Mouse (Mus musculus): ENCODE data around the gene Arl13b.

Gene Arl13b

GRCm38 (mm10) chr16:62813790-62814189 is 33.0 kb downstream of the Arl13b start:
- no peak for DNase-seq

DNA sequence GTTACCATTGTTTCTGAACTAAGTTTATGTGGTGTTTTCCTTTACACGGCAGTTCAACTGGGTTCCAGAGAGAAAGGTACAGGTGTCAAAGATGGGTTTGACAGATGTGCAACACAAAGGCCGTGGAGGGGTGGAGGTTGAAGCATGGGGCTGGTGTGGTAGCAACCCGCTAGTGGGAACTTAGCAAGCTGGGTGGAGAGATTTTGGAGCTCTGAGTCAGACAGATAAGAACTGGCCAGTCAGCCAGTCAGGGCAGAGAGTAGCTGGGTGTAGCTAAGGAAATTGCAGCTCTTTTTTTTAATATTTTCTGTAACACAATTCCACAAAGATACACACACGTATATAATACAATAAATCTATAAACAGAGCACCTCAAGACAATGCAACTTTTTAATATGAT is 36.0 kb downstream of the Arl13b start:
- DNase-seq: no peak

GRCm38 (mm10) chr16:62807249-62807979 is 39.4 kb downstream of the Arl13b start:
- peak; percentile 50 for DNase-seq

DNA sequence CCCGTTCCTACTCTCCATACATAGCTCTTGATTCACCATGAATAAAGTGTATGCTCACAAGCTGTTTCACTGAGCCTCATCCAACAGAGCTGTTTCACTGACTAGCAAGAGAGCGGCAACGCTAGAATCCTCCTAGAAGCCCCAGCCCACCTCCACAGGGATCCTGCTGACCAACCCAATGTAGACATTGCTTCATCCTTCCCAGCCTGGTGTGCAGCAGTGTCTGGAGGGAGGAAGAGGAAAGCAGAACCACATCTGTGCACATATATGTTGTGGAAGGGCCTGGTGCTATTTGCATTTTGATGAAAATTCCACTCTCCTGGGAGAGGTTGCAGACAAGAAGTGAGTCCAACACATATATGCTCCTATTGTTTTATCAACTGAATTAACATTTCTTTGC is 42.2 kb downstream of the Arl13b start:
- DNase-seq: no peak

- no peak for DNase-seq
Measured at GRCm38 (mm10) chr16:62799839-62800238, 47.0 kb downstream of the Arl13b start.

GRCm38 (mm10) chr16:62799426-62799825 is 47.4 kb downstream of the Arl13b start:
- no peak for DNase-seq

- DNase-seq: no peak
Measured at GRCm38 (mm10) chr16:62798808-62799207, 48.0 kb downstream of the Arl13b start.

- DNase-seq: no peak
Measured at GRCm38 (mm10) chr16:62796608-62797007, 50.2 kb downstream of the Arl13b start.

GRCm38 (mm10) chr16:62786621-62787331 is 60.1 kb downstream of the Arl13b start, which contains the start of gene Nsun3:
Gene Nsun3, minus strand, starts transcription at chr16:62786818.
- DNase-seq: peak; percentile 93

GRCm38 (mm10) chr16:62782229-62782628 is 64.6 kb downstream of the Arl13b start:
- peak; percentile 33 for DNase-seq

DNA sequence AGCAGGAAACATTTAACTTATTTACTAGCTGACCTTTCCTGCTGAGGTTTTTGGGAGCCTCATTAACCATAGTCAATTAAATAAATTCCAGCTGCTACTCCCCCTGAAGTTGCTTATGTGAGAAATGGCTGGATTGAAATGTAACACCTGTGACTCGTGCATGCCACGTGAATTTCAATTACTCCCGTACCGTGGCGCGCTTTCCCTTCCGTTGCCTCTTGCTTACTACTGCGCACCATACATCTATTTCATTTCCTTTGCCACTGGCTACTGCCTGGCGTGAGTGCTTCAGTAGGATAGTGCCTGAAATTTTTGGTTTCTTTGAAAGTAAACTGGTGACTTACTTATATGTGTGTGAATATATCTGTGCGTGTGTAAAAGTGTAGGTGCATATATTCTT is 68.6 kb downstream of the Arl13b start:
- DNase-seq: no peak

DNA sequence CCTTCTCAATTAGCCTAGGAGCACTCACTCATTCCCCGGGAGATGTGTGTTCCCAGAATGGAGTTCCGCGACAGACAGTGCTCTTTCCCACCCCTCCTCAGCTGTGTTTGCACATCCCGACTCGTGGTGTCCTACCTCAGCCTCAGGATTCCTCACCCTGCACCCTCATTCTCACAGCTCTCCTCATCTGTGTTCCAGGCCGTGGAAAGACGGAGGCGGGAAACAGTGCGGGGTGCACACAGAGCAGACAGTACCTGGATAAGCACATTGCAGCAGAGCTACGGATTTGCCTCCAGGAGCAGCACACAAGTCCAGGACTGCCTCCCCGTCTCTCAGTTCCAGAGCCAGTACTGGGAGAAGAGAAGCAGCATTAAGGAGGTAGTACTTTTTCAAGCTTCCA is 70.8 kb downstream of the Arl13b start:
- no peak for DNase-seq

DNA sequence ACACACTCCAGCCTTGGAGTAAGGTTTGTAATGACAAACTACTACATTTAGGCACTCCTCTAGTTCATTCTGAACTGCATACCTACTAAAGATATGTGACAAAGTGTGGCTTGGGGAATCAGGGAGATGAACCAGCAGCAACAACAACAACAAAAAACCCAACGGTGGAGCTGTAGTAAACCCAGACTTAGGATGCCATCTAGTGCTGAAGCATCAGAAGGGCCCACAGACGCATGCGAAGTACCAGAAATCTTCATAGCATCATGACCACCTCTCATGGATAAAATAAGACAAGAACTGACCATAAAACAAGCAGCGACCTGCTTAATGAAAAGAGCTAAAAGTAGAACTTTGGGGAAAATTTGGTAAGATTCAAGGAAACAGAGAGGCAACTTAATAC is 73.4 kb downstream of the Arl13b start:
- no peak for DNase-seq

DNA sequence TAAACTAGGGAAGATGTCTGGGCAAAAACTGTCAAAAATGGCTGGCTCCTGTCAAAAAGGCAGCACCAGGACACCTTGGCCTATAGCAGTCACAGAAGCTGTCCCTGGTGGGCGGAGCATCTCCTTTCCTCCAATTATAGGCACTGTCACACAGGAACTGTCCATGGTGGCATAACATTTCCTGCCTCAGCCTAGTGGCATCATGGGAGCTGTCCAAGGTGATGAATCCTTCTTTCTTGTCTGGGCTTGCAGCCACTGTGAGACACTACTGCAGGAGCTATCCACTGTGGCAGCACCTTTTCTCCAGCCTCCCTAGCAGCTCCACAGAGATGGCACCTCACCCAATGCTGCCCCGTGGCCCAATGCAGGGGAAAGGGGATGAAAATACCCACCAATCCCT is 88.5 kb downstream of the Arl13b start:
- DNase-seq: peak; percentile 50

- no peak for DNase-seq
Measured at GRCm38 (mm10) chr16:62755307-62755706, 91.5 kb downstream of the Arl13b start.

DNA sequence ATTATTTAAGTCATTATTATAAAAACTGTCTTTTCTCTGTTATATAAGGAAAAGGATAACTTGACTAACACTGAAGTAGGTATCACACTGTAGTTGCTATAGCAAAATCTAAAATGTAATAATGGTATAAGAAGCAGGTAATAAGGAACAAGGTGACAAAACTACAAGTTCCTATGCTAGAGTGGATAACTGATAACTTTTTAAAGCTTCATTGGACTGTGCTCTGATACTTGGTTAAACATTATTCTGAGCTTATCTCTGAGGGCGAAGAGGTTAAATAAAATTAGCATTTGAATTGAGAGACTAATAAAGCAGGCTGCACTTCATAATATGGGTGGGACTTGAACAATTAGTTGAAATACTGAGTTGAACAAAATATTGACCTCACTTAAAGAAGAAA is 93.2 kb downstream of the Arl13b start:
- no peak for DNase-seq

DNA sequence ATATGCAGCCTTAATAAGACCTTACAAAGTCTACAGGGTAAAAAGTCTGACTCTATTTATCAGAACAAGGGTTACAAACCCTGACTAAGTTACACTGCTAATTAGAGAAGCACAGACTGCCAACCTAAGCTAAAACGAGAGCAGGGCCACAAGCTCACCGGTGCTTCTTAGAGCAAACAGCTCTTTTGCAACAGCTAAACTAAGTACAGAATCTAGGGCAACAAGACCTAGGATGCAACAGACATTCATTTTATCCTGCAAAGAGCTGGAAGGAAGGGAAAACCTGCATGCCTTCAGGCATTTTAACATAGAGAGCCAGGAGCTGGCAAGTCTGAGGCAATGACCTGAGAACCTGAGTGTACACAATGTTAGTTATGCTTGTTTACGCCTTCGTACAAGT is 93.8 kb downstream of the Arl13b start:
- no peak for DNase-seq

DNA sequence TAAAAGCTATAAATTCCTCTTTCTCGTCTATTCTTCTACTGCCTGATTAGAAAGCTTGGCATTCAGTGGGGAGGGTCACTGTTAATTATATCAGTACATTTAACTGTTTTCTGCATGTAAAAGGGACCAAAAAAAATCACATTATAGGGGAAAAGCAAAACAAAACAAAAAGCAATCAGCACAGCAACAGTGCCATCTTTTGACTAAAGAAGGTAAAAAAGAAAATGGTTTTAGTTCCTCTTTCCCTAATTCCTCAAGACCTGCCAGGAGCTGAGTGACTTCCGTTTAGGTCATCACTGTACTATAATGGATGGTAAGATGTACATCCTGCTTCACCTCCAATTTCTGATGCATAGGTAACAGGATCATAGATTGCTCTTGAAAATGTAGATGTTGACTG is 101.0 kb downstream of the Arl13b start:
- DNase-seq: no peak
